Comparison of ENCODE assay signal across 8 mouse cellular contexts in the genomic region with DNA sequence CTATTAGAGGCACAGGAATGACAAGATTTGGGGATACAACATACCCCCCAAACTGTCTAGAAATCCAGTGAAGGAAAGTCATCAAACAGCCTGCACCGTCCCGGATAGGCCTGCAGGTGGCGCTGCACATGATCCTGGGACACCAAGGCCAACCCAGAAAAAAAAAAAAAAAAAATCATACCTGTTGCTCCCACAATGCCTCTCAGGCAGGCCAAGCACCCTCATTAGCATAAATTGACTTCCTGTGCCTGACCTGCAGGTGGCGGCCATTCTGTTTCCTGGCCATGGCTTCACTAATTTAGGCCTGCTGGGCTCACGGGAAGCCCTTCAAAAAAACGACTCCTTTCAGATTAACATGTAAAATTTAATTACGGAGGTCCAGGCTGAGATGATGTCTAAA.
DNase-seq lines count a peak whose midpoint lies in the region; ATAC-seq and TF ChIP-seq lines count a peak whose summit lies in the region.

No protein-coding gene starts in this region.

- no peak overlapping the region for H3K9ac ChIP-seq in liver, postnatal 0 days (replicated peaks)
- no peak overlapping the region for H3K9ac ChIP-seq in liver, embryonic 11.5 days (ENCODE audit: low read depth, low read length)
- H3K9ac ChIP-seq in neural tube, embryonic 11.5 days (ENCODE audit: low read length), result no peak overlapping the region

- H3K9me3 ChIP-seq in liver, postnatal 0 days (ENCODE audit: low read length), result no peaks in the 10 kb centered on the region
- H3K9me3 ChIP-seq in liver, embryonic 11.5 days (ENCODE audit: control insufficient read depth, low read length), result no peaks in the 10 kb centered on the region
- no peaks in the 10 kb centered on the region for H3K9me3 ChIP-seq in neural tube, embryonic 11.5 days (ENCODE audit: control insufficient read depth, low read length)

- DNase-seq in cerebellum, adult 18-20 months, result peak; percentile 12 to 37
- peak; percentile 33 for DNase-seq in liver, postnatal 0 days
- no peak for DNase-seq in liver, embryonic 11.5 days (ENCODE audit: low spot score)
- peak; percentile 14 to 20 for DNase-seq in cerebellum, adult 2 months
- peak; percentile 45 for DNase-seq in neural tube, embryonic 11.5 days (ENCODE audit: low spot score)
- no peak for DNase-seq in heart, adult 9 months (ENCODE audit: low spot score in 2 of 2)
- no peak for DNase-seq in adrenal gland, adult 2 months

- H3K4me3 ChIP-seq in liver, postnatal 0 days (ENCODE audit: low read depth, low read length), result no peak overlapping the region
- no peak overlapping the region for H3K4me3 ChIP-seq in liver, embryonic 11.5 days (ENCODE audit: low read depth, low read length)
- H3K4me3 ChIP-seq in cerebellum, adult 2 months (replicated peaks; ENCODE audit: insufficient read depth, low read depth, low read length), result no peak overlapping the region
- H3K4me3 ChIP-seq in neural tube, embryonic 11.5 days (ENCODE audit: low read depth, low read length), result no peak overlapping the region

- no peaks in the 10 kb centered on the region for H3K4me1 ChIP-seq in liver, postnatal 0 days (ENCODE audit: insufficient read depth)
- no peaks in the 10 kb centered on the region for H3K4me1 ChIP-seq in liver, embryonic 11.5 days (replicated peaks; ENCODE audit: control insufficient read depth, insufficient read depth, low read length)
- no peaks in the 10 kb centered on the region for H3K4me1 ChIP-seq in cerebellum, adult 2 months (ENCODE audit: control insufficient read depth, insufficient read depth, low read length)
- no peaks in the 10 kb centered on the region for H3K4me1 ChIP-seq in neural tube, embryonic 11.5 days (ENCODE audit: control insufficient read depth, insufficient read depth, low read length)

- no peak for ATAC-seq in cerebellum, adult (ENCODE audit: insufficient number of reproducible peaks, low FRiP score, low TSS enrichment)
- ATAC-seq in liver, postnatal 0 days, result no peak
- no peak for ATAC-seq in liver, embryonic 11.5 days (replicated peaks; ENCODE audit: low FRiP score)
- ATAC-seq in neural tube, embryonic 11.5 days (ENCODE audit: insufficient read depth, low FRiP score, low TSS enrichment), result no peak

- no peak overlapping the region for H3K4me2 ChIP-seq in liver, postnatal 0 days (ENCODE audit: low read depth, low read length)
- no peak overlapping the region for H3K4me2 ChIP-seq in liver, embryonic 11.5 days
- no peak overlapping the region for H3K4me2 ChIP-seq in neural tube, embryonic 11.5 days (ENCODE audit: low read depth)

- no peaks in the 10 kb centered on the region for H3K36me3 ChIP-seq in liver, postnatal 0 days (replicated peaks; ENCODE audit: insufficient read depth, low read length)
- H3K36me3 ChIP-seq in liver, embryonic 11.5 days (ENCODE audit: control insufficient read depth, insufficient read depth, low read length), result no peaks in the 10 kb centered on the region
- H3K36me3 ChIP-seq in neural tube, embryonic 11.5 days (ENCODE audit: control insufficient read depth, insufficient read depth, low read length), result no peaks in the 10 kb centered on the region

- 76% methylated on average over 7 of the region's 7 CpGs for WGBS in liver, postnatal 0 days (ENCODE audit: insufficient replicate concordance)
- 82% methylated on average over 7 of the region's 7 CpGs for WGBS in liver, embryonic 11.5 days
- 51% methylated on average over 7 of the region's 7 CpGs for WGBS in cerebellum, adult 2 months
- WGBS in neural tube, embryonic 11.5 days, result 80% methylated on average over 7 of the region's 7 CpGs

- H3K27me3 ChIP-seq in liver, postnatal 0 days (ENCODE audit: insufficient read depth, low read length), result no peaks in the 10 kb centered on the region
- no peaks in the 10 kb centered on the region; the same call in none of the 2 replicates for H3K27me3 ChIP-seq in liver, embryonic 11.5 days (replicated peaks; ENCODE audit: control insufficient read depth, insufficient read depth, low read length)
- H3K27me3 ChIP-seq in cerebellum, adult 2 months (ENCODE audit: control insufficient read depth, insufficient read depth, low read length), result peaks cover 2% of the 10 kb centered on the region; the same call in 1 of the 2 replicates
- no peaks in the 10 kb centered on the region for H3K27me3 ChIP-seq in neural tube, embryonic 11.5 days (ENCODE audit: control insufficient read depth, insufficient read depth, low read length)

- H3K27ac ChIP-seq in liver, postnatal 0 days (ENCODE audit: low read depth), result no peak overlapping the region
- H3K27ac ChIP-seq in liver, embryonic 11.5 days (ENCODE audit: low read depth, low read length), result no peak overlapping the region
- H3K27ac ChIP-seq in cerebellum, adult 2 months (ENCODE audit: insufficient read depth, low read length), result no peak overlapping the region
- no peak overlapping the region for H3K27ac ChIP-seq in neural tube, embryonic 11.5 days (ENCODE audit: low read depth, low read length)

- TF ChIP-seq POLR2A in cerebellum, adult 2 months (IDR thresholded peaks at IDR 0.05; ENCODE audit: borderline replicate concordance, insufficient read depth, low read length), result no peak

- TF ChIP-seq CTCF in liver, postnatal 0 days (IDR thresholded peaks at IDR 0.05; ENCODE audit: low read depth), result peak; percentile 59
- peak; percentile 61 for TF ChIP-seq CTCF in cerebellum, adult 2 months (IDR thresholded peaks at IDR 0.05; ENCODE audit: borderline replicate concordance, insufficient read depth, low read depth, low read length)

- no peak for TF ChIP-seq EP300 in liver, postnatal 0 days (IDR thresholded peaks at IDR 0.05; ENCODE audit: low read depth)

Comparison
In these comparisons a context has a peak if more than half of its experiments do, and no peak if none do; other contexts are left out.
1. DNase-seq: peak in cerebellum, adult 18-20 months (2 of 2), liver, postnatal 0 days (single experiment), cerebellum, adult 2 months (2 of 2) and neural tube, embryonic 11.5 days (single experiment); none in liver, embryonic 11.5 days (single experiment), heart, adult 9 months (0 of 2) and adrenal gland, adult 2 months (single experiment).